Mouse (Mus musculus) adrenal gland, adult (tissue): ENCODE measurements around the gene Tubg2.

Experiments used
- DNase-seq, 2 experiments: peaks; one replicate each; pipeline ENCODE4 v3.0.0; 2022 to 2023; ENCODE audit warnings: low spot score in 1 of 2; ENCODE audit not compliant: inconsistent age in 2 of 2

Gene Tubg2

GRCm38 (mm10) chr11:101192646-101193045, 36.9 kb downstream of the Tubg2 start:
- DNase-seq: peak in 1 of 2 experiments; percentile 28

GRCm38 (mm10) chr11:101193076-101193475, 37.4 kb downstream of the Tubg2 start:
- DNase-seq: no peak

- no peak for DNase-seq
These were observed 38.4 kb downstream of the Tubg2 start for GRCm38 (mm10) chr11:101194137-101194536.

GRCm38 (mm10) chr11:101194643-101195042, 38.9 kb downstream of the Tubg2 start:
- DNase-seq: no peak

GRCm38 (mm10) chr11:101195101-101195500, 39.4 kb downstream of the Tubg2 start:
- no peak for DNase-seq

GRCm38 (mm10) chr11:101195571-101195970, 39.9 kb downstream of the Tubg2 start:
- DNase-seq: no peak

GRCm38 (mm10) chr11:101196175-101196574, 40.5 kb downstream of the Tubg2 start:
- DNase-seq: no peak

- no peak for DNase-seq
These were observed 43.8 kb downstream of the Tubg2 start for GRCm38 (mm10) chr11:101199555-101199954.

GRCm38 (mm10) chr11:101200986-101201385, 45.3 kb downstream of the Tubg2 start:
- DNase-seq: peak in 1 of 2 experiments; percentile 72
